Mouse (Mus musculus) brain, embryonic 14.5 days (tissue): Measurements from ENCODE around the gene Ddx27.

Experiments used
- CTCF ChIP-seq: fragments of 200-500 bp; IDR thresholded peaks from 2 replicates; pipeline ENCODE4 v1.5.1; 2012; ENCODE audit warnings: inconsistent platforms, mild to moderate bottlenecking, moderate library complexity, borderline replicate concordance; ENCODE audit not compliant: insufficient read depth, insufficient read length; ENCODE audit errors: extremely low read depth
- POLR2A ChIP-seq: fragments of 200-500 bp; IDR thresholded peaks from 2 replicates; pipeline ENCODE4 v1.6.1; 2012; ENCODE audit warnings: mild to moderate bottlenecking, inconsistent platforms, borderline replicate concordance; ENCODE audit not compliant: poor library complexity, insufficient read depth, insufficient read length, severe bottlenecking; ENCODE audit errors: extremely low read depth

- TF ChIP-seq CTCF (no peak), POLR2A (no peak)
Observed at GRCm38 (mm10) chr2:166996533-166996894, 18.5 kb upstream of the Ddx27 start.
